Mouse (Mus musculus) erythroblast, adult 5-6 weeks (primary cell): ENCODE results near the gene Gm20924. TPM values are rescaled to one million over a fixed set of nuclear protein-coding genes. Genes with fewer than 3 reads are reported as not detected.
"Not testable (repeated sequence)": the region's sequence is repeated elsewhere in the genome, so short reads cannot be mapped to it uniquely, and the experiment has no call there.

ENCODE experiments used
- ATAC-seq: replicated peaks from 2 replicates; pipeline ENCODE4 v1.8.0; 2016; ENCODE audit warnings: moderate number of reproducible peaks, mild to moderate bottlenecking, moderate TSS enrichment, inconsistent platforms; ENCODE audit not compliant: poor library complexity, low FRiP score, severe bottlenecking
- total RNA-seq, 2 experiments: library from RNA; stranded (forward) in 1 of 2; stranded (reverse) in 1 of 2; fragments of 150-400 nt in 1 of 2; fragments of 200-764, 138-1000 nt in 1 of 2; gene quantifications; 2 replicates each; pipeline versions ENCODE4 v1.2.3 to v1.2.4; 2015 to 2017; ENCODE audit warnings: low replicate concordance in 2 of 2

Gm20924 gene
- total RNA-seq (2015; ENCODE audit: low replicate concordance) = not detected in 2 replicates
- not detected in 2 replicates for total RNA-seq (2017; ENCODE audit: low replicate concordance)

- not testable (repeated sequence) for ATAC-seq
Measured at GRCm38 (mm10) chrY:65207427-65207826, at the start of gene Gm20924. TSS of gene Gm20924 (minus strand) at chrY:65207527.

Other genes with a start within 250 kb of the Gm20924 start
- not detected in 2 replicates for gene Gm20736, start 170.2 kb upstream of the Gm20924 start, total RNA-seq (2015; ENCODE audit: low replicate concordance)
- not detected in 2 replicates for gene Gm20736, start 170.2 kb upstream of the Gm20924 start, total RNA-seq (2017; ENCODE audit: low replicate concordance)